Mouse (Mus musculus) bone marrow macrophage, adult 2 months (primary cell): Measurements from ENCODE around the gene Ctnna2.

Experiments used
- CTCF ChIP-seq: IDR thresholded peaks from 2 replicates; pipeline ENCODE4 v1.5.1; 2012; ENCODE audit warnings: low read depth, mild to moderate bottlenecking, low read length, moderate library complexity
- POLR2A ChIP-seq: IDR thresholded peaks from 2 replicates; pipeline ENCODE4 v1.6.1; 2012; ENCODE audit warnings: mild to moderate bottlenecking, low read depth, low read length, borderline replicate concordance

DNA sequence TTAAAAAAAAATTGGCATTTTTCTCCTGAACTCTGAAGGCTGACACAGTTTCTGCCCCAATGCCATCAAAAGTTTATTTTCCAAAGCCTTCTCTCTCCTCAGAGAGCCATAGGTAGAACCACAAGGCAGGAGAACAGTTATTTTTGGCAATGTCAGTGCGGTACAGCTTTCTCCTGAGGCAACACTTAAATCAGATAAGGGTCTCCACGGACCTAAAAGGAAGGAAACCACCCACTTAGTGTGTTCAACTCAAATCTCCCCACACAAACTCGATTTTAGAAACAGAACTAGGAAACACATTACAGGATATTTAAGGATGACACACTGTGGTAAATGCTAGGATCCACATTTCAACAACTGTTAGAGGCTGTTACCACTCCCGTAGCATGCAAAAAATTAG is 803.7 kb downstream of the Ctnna2 start:
- TF ChIP-seq CTCF (no peak), POLR2A (no peak)
